15 mouse cellular contexts compared by ENCODE assay signal in genomic region chr4:136240123-136240522, GRCm38 (mm10). TPM values are rescaled to one million over a fixed set of nuclear protein-coding genes. Genes with fewer than 3 reads are reported as not detected.
A peak's percentile ranks its signal among the peaks of the same experiment; 100 is the strongest.
DNase-seq lines count a peak whose midpoint lies in the region; ATAC-seq and TF ChIP-seq lines count a peak whose summit lies in the region.
"Had no signal": no experiment of that assay in that cellular context is flagged by ENCODE, and none has a peak within 500 bp of the region (broad histone marks: within the 10 kb centered on the region; RNA-seq: fewer than 3 reads in every experiment).

No protein-coding gene starts in this region.

- H3K4me1 ChIP-seq in hindbrain, embryonic 12.5 days, result peaks cover 11% of the 10 kb centered on the region
- no peaks in the 10 kb centered on the region for H3K4me1 ChIP-seq in hindbrain, embryonic 14.5 days (replicated peaks; ENCODE audit: control insufficient read depth, insufficient read depth, low read length)
- H3K4me1 ChIP-seq in E14TG2a.4 (replicated peaks; ENCODE audit: low read depth, low read length), result peaks cover 68% of the 10 kb centered on the region
- no peaks in the 10 kb centered on the region for H3K4me1 ChIP-seq in small intestine, adult 2 months (ENCODE audit: control insufficient read depth, insufficient read depth, insufficient read length, low read length)
- H3K4me1 ChIP-seq: liver, embryonic 13.5 days had no signal

- H3K4me3 ChIP-seq in hindbrain, embryonic 12.5 days, result no peak overlapping the region
- H3K4me3 ChIP-seq in hindbrain, embryonic 14.5 days (replicated peaks; ENCODE audit: low read length), result no peak overlapping the region
- H3K4me3 ChIP-seq in E14TG2a.4 (replicated peaks; ENCODE audit: low read length), result 0 out of 2 replicates have a peak overlapping the region, but pooled peaks have one; percentile 37
- 0 out of 2 replicates have a peak overlapping the region, but pooled peaks have one; percentile 2 for H3K4me3 ChIP-seq in small intestine, adult 2 months (ENCODE audit: low read depth, low read length)
- H3K4me3 ChIP-seq: erythroblast, embryonic 14.5 days; heart, embryonic 10.5 days; heart, embryonic 15.5 days; liver, embryonic 13.5 days; midbrain, embryonic 12.5 days; stomach, embryonic 15.5 days had no signal

- DNase-seq in cerebellum, postnatal 10 days, result peak; percentile 64 to 69
- DNase-seq in cerebellum, adult 8-10 months, result no peak
- DNase-seq in hindbrain, embryonic 14.5 days (ENCODE audit: low spot score), result no peak
- DNase-seq in retina, embryonic 14.5 days (ENCODE audit: low spot score), result no peak

- TF ChIP-seq POLR2A in small intestine, adult 2 months (IDR thresholded peaks at IDR 0.05; ENCODE audit: low read depth, low read length), result no peak

- peak; percentile 22; the same call in 1 of the 2 replicates for ATAC-seq in hindbrain, embryonic 12.5 days (ENCODE audit: low FRiP score)
- ATAC-seq in hindbrain, embryonic 14.5 days (ENCODE audit: low FRiP score), result no peak
- ATAC-seq: forebrain, embryonic 16.5 days had no signal

- no peak overlapping the region for H3K27ac ChIP-seq in hindbrain, embryonic 12.5 days
- no peak overlapping the region for H3K27ac ChIP-seq in hindbrain, embryonic 14.5 days
- no peak overlapping the region for H3K27ac ChIP-seq in small intestine, adult 2 months (ENCODE audit: insufficient read depth, low read depth, low read length)
- H3K27ac ChIP-seq: heart, embryonic 10.5 days; heart, embryonic 15.5 days; liver, embryonic 13.5 days; midbrain, embryonic 12.5 days; stomach, embryonic 15.5 days had no signal

- no peak overlapping the region for H3K4me2 ChIP-seq in hindbrain, embryonic 12.5 days (replicated peaks)
- H3K4me2 ChIP-seq in hindbrain, embryonic 14.5 days (replicated peaks), result no peak overlapping the region
- H3K4me2 ChIP-seq: heart, embryonic 15.5 days; liver, embryonic 13.5 days; lung, embryonic 14.5 days; midbrain, embryonic 12.5 days; stomach, embryonic 15.5 days had no signal

- peaks cover 49% of the 10 kb centered on the region for H3K27me3 ChIP-seq in hindbrain, embryonic 12.5 days
- H3K27me3 ChIP-seq in hindbrain, embryonic 14.5 days (ENCODE audit: control insufficient read depth, insufficient read depth, low read length), result peaks cover 19% of the 10 kb centered on the region
- no peaks in the 10 kb centered on the region for H3K27me3 ChIP-seq in E14TG2a.4 (ENCODE audit: insufficient read depth, low read length)
- H3K27me3 ChIP-seq in small intestine, adult 2 months (ENCODE audit: control insufficient read depth, insufficient read depth, low read length), result no peaks in the 10 kb centered on the region

- no peak overlapping the region for H3K9ac ChIP-seq in hindbrain, embryonic 12.5 days
- no peak overlapping the region for H3K9ac ChIP-seq in hindbrain, embryonic 14.5 days
- H3K9ac ChIP-seq: heart, embryonic 15.5 days; liver, embryonic 13.5 days; lung, embryonic 14.5 days; midbrain, embryonic 12.5 days; stomach, embryonic 15.5 days had no signal

- no peaks in the 10 kb centered on the region for H3K9me3 ChIP-seq in hindbrain, embryonic 12.5 days (replicated peaks)
- no peaks in the 10 kb centered on the region for H3K9me3 ChIP-seq in hindbrain, embryonic 14.5 days (ENCODE audit: control insufficient read depth, low read length)
- H3K9me3 ChIP-seq in E14TG2a.4 (ENCODE audit: low read length), result peaks cover 7% of the 10 kb centered on the region
- H3K9me3 ChIP-seq: heart, embryonic 10.5 days; heart, embryonic 15.5 days; liver, embryonic 13.5 days; stomach, embryonic 15.5 days had no signal

- 0 out of 2 replicates have a peak, but pooled peaks cover 9% of the 10 kb centered on the region for H3K36me3 ChIP-seq in hindbrain, embryonic 12.5 days
- no peaks in the 10 kb centered on the region for H3K36me3 ChIP-seq in hindbrain, embryonic 14.5 days (replicated peaks; ENCODE audit: control insufficient read depth, insufficient read depth)
- H3K36me3 ChIP-seq in E14TG2a.4 (ENCODE audit: insufficient read depth, low read length), result peaks cover 83% of the 10 kb centered on the region
- no peaks in the 10 kb centered on the region for H3K36me3 ChIP-seq in small intestine, adult 2 months (ENCODE audit: control insufficient read depth, insufficient read depth, low read length)
- H3K36me3 ChIP-seq: heart, embryonic 15.5 days; midbrain, embryonic 12.5 days; stomach, embryonic 15.5 days had no signal

- WGBS in hindbrain, embryonic 12.5 days, result 70% methylated on average over 14 of the region's 14 CpGs
- WGBS in hindbrain, embryonic 14.5 days, result 73% methylated on average over 14 of the region's 14 CpGs
- WGBS in small intestine, adult 2 months, result 77% methylated on average over 14 of the region's 14 CpGs

- no peak for TF ChIP-seq CTCF in E14TG2a.4 (conservative IDR thresholded peaks at IDR 0.05; ENCODE audit: low read length)
- no peak for TF ChIP-seq CTCF in small intestine, adult 2 months (IDR thresholded peaks at IDR 0.05; ENCODE audit: extremely low read depth, insufficient read length, insufficient replicate concordance, low read depth, low read length)

RNA-seq across cellular contexts. Expression of gene Tcea3, which starts 7.4 kb away (rescaled TPM):
- 5.0 and 7.2 TPM in 2 replicates for polyA plus RNA-seq in hindbrain, embryonic 12.5 days (2016; fragmentation: Nextera tagmentation; extraction: Ambion mirVana)
- 1.2 and 2.0 TPM in 2 replicates for polyA plus RNA-seq in hindbrain, embryonic 14.5 days (2014; fragmentation: Nextera tagmentation; extraction: Ambion mirVana)
- 7.8 and 14.8 TPM in 2 replicates for polyA plus RNA-seq in small intestine, adult 2 months (2012; rRNA removed)
- polyA plus RNA-seq: erythroblast, embryonic 14.5 days had no signal

RNA-seq across cellular contexts. Expression of gene Asap3, which starts 34.0 kb away (rescaled TPM):
- polyA plus RNA-seq in hindbrain, embryonic 12.5 days (2016; fragmentation: Nextera tagmentation; extraction: Ambion mirVana), result 11.6 and 11.8 TPM in 2 replicates
- polyA plus RNA-seq in hindbrain, embryonic 14.5 days (2014; fragmentation: Nextera tagmentation; extraction: Ambion mirVana), result 4.9 TPM in 2 replicates
- 1.3 and 2.0 TPM in 2 replicates for polyA plus RNA-seq in small intestine, adult 2 months (2012; rRNA removed)

RNA-seq across cellular contexts. Expression of gene Zfp46, which starts 44.4 kb away (rescaled TPM):
- 42.4 and 42.6 TPM in 2 replicates for polyA plus RNA-seq in hindbrain, embryonic 12.5 days (2016; fragmentation: Nextera tagmentation; extraction: Ambion mirVana)
- polyA plus RNA-seq in hindbrain, embryonic 14.5 days (2014; fragmentation: Nextera tagmentation; extraction: Ambion mirVana), result 39.8 and 48.8 TPM in 2 replicates
- polyA plus RNA-seq in small intestine, adult 2 months (2012; rRNA removed), result 4.0 and 9.4 TPM in 2 replicates

Comparison
In these comparisons a context has a peak if more than half of its experiments do, and no peak if none do; other contexts are left out.
1. DNase-seq: peak in cerebellum, postnatal 10 days (2 of 2); none in cerebellum, adult 8-10 months (single experiment), hindbrain, embryonic 14.5 days (single experiment) and retina, embryonic 14.5 days (single experiment).
2. H3K4me3 ChIP-seq: peak in E14TG2a.4 (single experiment) and small intestine, adult 2 months (single experiment); none in hindbrain, embryonic 12.5 days (single experiment) and hindbrain, embryonic 14.5 days (single experiment).